Mouse (Mus musculus): ENCODE results near the gene Krtap9-3. TPM values are rescaled to one million over a fixed set of nuclear protein-coding genes. Genes with fewer than 3 reads are reported as not detected.

Gene Krtap9-3
- polyA plus RNA-seq, 1 experiment from 2014 or later: not detected

- no peaks in the 10 kb centered on the region for H3K36me3 ChIP-seq (ENCODE audit: control insufficient read depth, insufficient read depth, low read length)
- H3K27me3 ChIP-seq (ENCODE audit: control insufficient read depth, insufficient read depth, low read length): no peaks in the 10 kb centered on the region
- no peak overlapping the region for H3K4me2 ChIP-seq (replicated peaks; ENCODE audit: low read depth, low read length)
- H3K4me3 ChIP-seq (ENCODE audit: low read depth, low read length): no peak overlapping the region
- H3K4me1 ChIP-seq (ENCODE audit: control insufficient read depth, insufficient read depth, low read length): no peaks in the 10 kb centered on the region
- no peak overlapping the region for H3K9ac ChIP-seq (replicated peaks; ENCODE audit: low read depth, low read length)
- no peak overlapping the region for H3K27ac ChIP-seq (ENCODE audit: low read length)
- WGBS: 84% methylated on average over 6 of the region's 6 CpGs
- ATAC-seq (ENCODE audit: insufficient number of reproducible peaks, insufficient read depth, low FRiP score, low read depth): no peak
- H3K9me3 ChIP-seq (ENCODE audit: control insufficient read depth, low read depth, low read length): no peaks in the 10 kb centered on the region
Measured at GRCm38 (mm10) chr11:99581564-99581963, 16.3 kb downstream of the Krtap9-3 start.

- Histone ChIP-seq H3K36me3 (ENCODE audit: control insufficient read depth, insufficient read depth, low read length) (no peaks in the 10 kb centered on the region), H3K4me2 (replicated peaks; ENCODE audit: low read depth, low read length) (no peak overlapping the region), H3K4me3 (ENCODE audit: low read depth, low read length) (no peak overlapping the region), H3K27ac (ENCODE audit: low read length) (no peak overlapping the region), H3K4me1 (ENCODE audit: control insufficient read depth, insufficient read depth, low read length) (no peaks in the 10 kb centered on the region), H3K9me3 (ENCODE audit: control insufficient read depth, low read depth, low read length) (no peaks in the 10 kb centered on the region), H3K27me3 (ENCODE audit: control insufficient read depth, insufficient read depth, low read length) (no peaks in the 10 kb centered on the region), H3K9ac (replicated peaks; ENCODE audit: low read depth, low read length) (no peak overlapping the region)
- no peak for ATAC-seq (ENCODE audit: insufficient number of reproducible peaks, insufficient read depth, low FRiP score, low read depth)
- WGBS: 90% methylated on average over 5 of the region's 5 CpGs
Measured at GRCm38 (mm10) chr11:99581051-99581450, 16.9 kb downstream of the Krtap9-3 start.

GRCm38 (mm10) chr11:99580636-99581035 lies 17.3 kb downstream of the Krtap9-3 start, which contains the start of gene Krtap1-5:
Krtap1-5 (minus strand) TSS chr11:99581016.
- Histone ChIP-seq H3K4me2 (replicated peaks; ENCODE audit: low read depth, low read length) (no peak within 1 kb of the TSS), H3K36me3 (ENCODE audit: control insufficient read depth, insufficient read depth, low read length) (no peaks in the 10 kb centered on the region), H3K27ac (ENCODE audit: low read length) (no peak within 1 kb of the TSS), H3K27me3 (ENCODE audit: control insufficient read depth, insufficient read depth, low read length) (no peaks in the 10 kb centered on the region), H3K4me1 (ENCODE audit: control insufficient read depth, insufficient read depth, low read length) (no peaks in the 10 kb centered on the region), H3K9me3 (ENCODE audit: control insufficient read depth, low read depth, low read length) (no peaks in the 10 kb centered on the region), H3K4me3 (ENCODE audit: low read depth, low read length) (no peak within 1 kb of the TSS), H3K9ac (replicated peaks; ENCODE audit: low read depth, low read length) (no peak within 1 kb of the TSS)
- WGBS: 76% methylated on average over 6 of the region's 6 CpGs
- ATAC-seq (ENCODE audit: insufficient number of reproducible peaks, insufficient read depth, low FRiP score, low read depth): no peak

- 3% methylated on average over 7 of the region's 7 CpGs for WGBS
- Histone ChIP-seq H3K9me3 (ENCODE audit: control insufficient read depth, low read depth, low read length) (no peaks in the 10 kb centered on the region), H3K9ac (replicated peaks; ENCODE audit: low read depth, low read length) (no peak overlapping the region), H3K4me3 (ENCODE audit: low read depth, low read length) (no peak overlapping the region), H3K27me3 (ENCODE audit: control insufficient read depth, insufficient read depth, low read length) (no peaks in the 10 kb centered on the region), H3K27ac (ENCODE audit: low read length) (no peak overlapping the region), H3K4me1 (ENCODE audit: control insufficient read depth, insufficient read depth, low read length) (no peaks in the 10 kb centered on the region), H3K4me2 (replicated peaks; ENCODE audit: low read depth, low read length) (peak overlapping the region; percentile 30; the same call in 1 of the 2 replicates), H3K36me3 (ENCODE audit: control insufficient read depth, insufficient read depth, low read length) (no peaks in the 10 kb centered on the region)
- ATAC-seq (ENCODE audit: insufficient number of reproducible peaks, insufficient read depth, low FRiP score, low read depth): peak; percentile 65; the same call in 1 of the 2 replicates
Measured at GRCm38 (mm10) chr11:99574106-99574505, 23.8 kb downstream of the Krtap9-3 start.

GRCm38 (mm10) chr11:99573164-99573563 lies 24.7 kb downstream of the Krtap9-3 start:
- WGBS: 58% methylated on average over 4 of the region's 4 CpGs
- H3K4me2 ChIP-seq (replicated peaks; ENCODE audit: low read depth, low read length): no peak overlapping the region
- H3K36me3 ChIP-seq (ENCODE audit: control insufficient read depth, insufficient read depth, low read length): no peaks in the 10 kb centered on the region
- no peak for ATAC-seq (ENCODE audit: insufficient number of reproducible peaks, insufficient read depth, low FRiP score, low read depth)
- no peaks in the 10 kb centered on the region for H3K4me1 ChIP-seq (ENCODE audit: control insufficient read depth, insufficient read depth, low read length)
- no peaks in the 10 kb centered on the region for H3K27me3 ChIP-seq (ENCODE audit: control insufficient read depth, insufficient read depth, low read length)
- no peak overlapping the region for H3K9ac ChIP-seq (replicated peaks; ENCODE audit: low read depth, low read length)
- H3K4me3 ChIP-seq (ENCODE audit: low read depth, low read length): no peak overlapping the region
- no peak overlapping the region for H3K27ac ChIP-seq (ENCODE audit: low read length)
- H3K9me3 ChIP-seq (ENCODE audit: control insufficient read depth, low read depth, low read length): no peaks in the 10 kb centered on the region

GRCm38 (mm10) chr11:99566530-99566929 lies 31.4 kb downstream of the Krtap9-3 start, which contains the start of gene Krtap3-1:
Krtap3-1 (minus strand) TSS chr11:99566630.
- Histone ChIP-seq H3K9ac (replicated peaks; ENCODE audit: low read depth, low read length) (no peak within 1 kb of the TSS), H3K4me1 (ENCODE audit: control insufficient read depth, insufficient read depth, low read length) (no peaks in the 10 kb centered on the region), H3K4me3 (ENCODE audit: low read depth, low read length) (no peak within 1 kb of the TSS), H3K4me2 (replicated peaks; ENCODE audit: low read depth, low read length) (no peak within 1 kb of the TSS), H3K27ac (ENCODE audit: low read length) (no peak within 1 kb of the TSS), H3K27me3 (ENCODE audit: control insufficient read depth, insufficient read depth, low read length) (no peaks in the 10 kb centered on the region), H3K9me3 (ENCODE audit: control insufficient read depth, low read depth, low read length) (no peaks in the 10 kb centered on the region), H3K36me3 (ENCODE audit: control insufficient read depth, insufficient read depth, low read length) (no peaks in the 10 kb centered on the region)
- no peak for ATAC-seq (ENCODE audit: insufficient number of reproducible peaks, insufficient read depth, low FRiP score, low read depth)
- 93% methylated on average over 7 of the region's 7 CpGs for WGBS

- H3K27me3 ChIP-seq (ENCODE audit: control insufficient read depth, insufficient read depth, low read length): no peaks in the 10 kb centered on the region
- no peak overlapping the region for H3K4me3 ChIP-seq (ENCODE audit: low read depth, low read length)
- no peak overlapping the region for H3K4me2 ChIP-seq (replicated peaks; ENCODE audit: low read depth, low read length)
- no peak overlapping the region for H3K27ac ChIP-seq (ENCODE audit: low read length)
- WGBS: 83% methylated on average over 6 of the region's 6 CpGs
- H3K9me3 ChIP-seq (ENCODE audit: control insufficient read depth, low read depth, low read length): no peaks in the 10 kb centered on the region
- no peak for ATAC-seq (ENCODE audit: insufficient number of reproducible peaks, insufficient read depth, low FRiP score, low read depth)
- H3K4me1 ChIP-seq (ENCODE audit: control insufficient read depth, insufficient read depth, low read length): no peaks in the 10 kb centered on the region
- H3K36me3 ChIP-seq (ENCODE audit: control insufficient read depth, insufficient read depth, low read length): no peaks in the 10 kb centered on the region
- no peak overlapping the region for H3K9ac ChIP-seq (replicated peaks; ENCODE audit: low read depth, low read length)
Measured at GRCm38 (mm10) chr11:99562580-99562979, 35.3 kb downstream of the Krtap9-3 start.

GRCm38 (mm10) chr11:99559366-99559765 lies 38.5 kb downstream of the Krtap9-3 start, which contains the start of gene Gm11939:
Gm11939 (minus strand) TSS chr11:99559466.
- no peak within 1 kb of the TSS for H3K27ac ChIP-seq (ENCODE audit: low read length)
- no peaks in the 10 kb centered on the region for H3K27me3 ChIP-seq (ENCODE audit: control insufficient read depth, insufficient read depth, low read length)
- H3K9ac ChIP-seq (replicated peaks; ENCODE audit: low read depth, low read length): no peak within 1 kb of the TSS
- no peaks in the 10 kb centered on the region for H3K36me3 ChIP-seq (ENCODE audit: control insufficient read depth, insufficient read depth, low read length)
- H3K4me1 ChIP-seq (ENCODE audit: control insufficient read depth, insufficient read depth, low read length): no peaks in the 10 kb centered on the region
- no peak within 1 kb of the TSS for H3K4me3 ChIP-seq (ENCODE audit: low read depth, low read length)
- no peak within 1 kb of the TSS for H3K4me2 ChIP-seq (replicated peaks; ENCODE audit: low read depth, low read length)
- 85% methylated on average over 9 of the region's 9 CpGs for WGBS
- no peak for ATAC-seq (ENCODE audit: insufficient number of reproducible peaks, insufficient read depth, low FRiP score, low read depth)
- H3K9me3 ChIP-seq (ENCODE audit: control insufficient read depth, low read depth, low read length): no peaks in the 10 kb centered on the region
